Mouse (Mus musculus) kidney, postnatal 0 days (tissue): ENCODE results near the gene Sh3rf3. TPM values are rescaled to one million over a fixed set of nuclear protein-coding genes. Genes with fewer than 3 reads are reported as not detected.
A peak's percentile ranks its signal among the peaks of the same experiment; 100 is the strongest.

ENCODE experiments used
- ATAC-seq: fragments of 200-750 bp; cut with Nextera tagmentation; replicated peaks from 2 replicates; pipeline ENCODE4 v1.8.0; 2017; ENCODE audit warnings: low read depth, moderate number of reproducible peaks, moderate TSS enrichment, moderate library complexity; ENCODE audit not compliant: low FRiP score
- DNase-seq: peaks from one replicate; pipeline ENCODE4 v3.0.0-alpha.2; 2016; ENCODE audit warnings: low spot score
- H3K27ac ChIP-seq: fragments of 300-500 bp; sonication (generic); 2 replicates; pipeline ENCODE4 v1.5.1; 2014; ENCODE audit warnings: mild to moderate bottlenecking
- H3K27me3 ChIP-seq: fragments of 300-500 bp; sonication (generic); 2 replicates; pipeline ENCODE4 v1.6.1; 2014; ENCODE audit warnings: low read length, mixed read lengths; ENCODE audit not compliant: insufficient read depth
- H3K36me3 ChIP-seq: fragments of 300-500 bp; sonication (generic); 2 replicates; pipeline ENCODE4 v1.6.1; 2014; ENCODE audit warnings: low read length, mixed read lengths; ENCODE audit not compliant: insufficient read depth
- H3K4me1 ChIP-seq: fragments of 300-500 bp; sonication (generic); replicated peaks from 2 replicates; pipeline ENCODE4 v1.6.1; 2014; ENCODE audit warnings: antibody characterized with exemption, low read length, mixed read lengths; ENCODE audit not compliant: insufficient read depth
- H3K4me2 ChIP-seq: fragments of 300-500 bp; sonication (generic); 2 replicates; pipeline ENCODE4 v1.6.1; 2014; ENCODE audit warnings: mild to moderate bottlenecking, low read length, moderate library complexity, mixed read lengths
- H3K4me3 ChIP-seq: fragments of 300-500 bp; sonication (generic); replicated peaks from 2 replicates; pipeline ENCODE4 v1.5.1; 2014; ENCODE audit warnings: low read depth, low read length
- H3K9ac ChIP-seq: fragments of 300-500 bp; sonication (generic); 2 replicates; pipeline ENCODE4 v1.6.1; 2014; ENCODE audit warnings: low read depth, low read length
- H3K9me3 ChIP-seq: fragments of 300-500 bp; sonication (generic); replicated peaks from 2 replicates; pipeline ENCODE4 v1.6.1; 2016; ENCODE audit warnings: low read length, inconsistent platforms, mixed read lengths
- CTCF ChIP-seq: IDR thresholded peaks from 2 replicates; pipeline ENCODE4 v1.5.1; 2016; ENCODE audit warnings: antibody characterized with exemption, low read depth, mild to moderate bottlenecking, moderate library complexity
- WGBS: fragments of 180-500 bp; shearing (Covaris S2); extraction: QIAGEN DNeasy Blood & Tissue Kit; methylation state at CpG from one replicate; pipeline ENCODE4 v1.1.7; 2014; 5-methylcytosine and 5-hydroxymethylcytosine counted together
- polyA plus RNA-seq: library from polyadenylated mRNA; unstranded; fragments of >200 nt; fragmentation: Nextera tagmentation; extraction: Ambion mirVana; gene quantifications from 2 replicates; pipeline ENCODE4 v1.2.1, GENCODE M21; 2015

Gene Sh3rf3
- polyA plus RNA-seq, 1 experiment from 2014 or later = 0.70 TPM

DNA sequence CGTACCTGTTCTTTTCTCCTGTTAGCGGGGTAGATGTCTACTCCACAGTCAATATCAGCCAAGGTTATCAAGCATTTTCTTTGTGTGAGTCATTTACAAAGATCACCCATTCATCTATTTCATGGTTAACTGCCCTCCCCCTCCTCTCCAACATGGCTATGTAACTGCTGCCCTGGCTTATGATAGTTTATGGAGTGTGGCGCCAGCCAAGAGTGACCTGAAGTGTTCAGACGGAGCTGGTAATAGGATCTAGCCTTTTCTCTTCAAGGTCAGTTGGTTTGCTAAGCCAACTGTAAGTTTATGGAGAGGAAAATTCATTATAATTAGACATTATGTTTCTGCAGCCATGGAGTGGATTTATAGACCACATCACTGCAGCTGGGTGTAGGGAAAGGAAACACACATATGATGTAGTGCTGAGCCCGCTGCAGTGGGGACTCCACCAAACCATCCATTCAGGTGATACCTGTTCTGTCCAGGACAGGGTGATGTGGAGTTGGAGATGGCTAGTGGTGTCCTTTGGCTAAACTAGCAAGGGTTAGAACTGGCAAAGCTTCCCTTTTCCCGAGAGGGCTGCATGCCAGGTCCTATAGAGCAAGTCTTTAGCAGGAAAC lies 109.2 kb downstream of the Sh3rf3 start:
- DNase-seq (peak; percentile 87), ATAC-seq (peak; percentile 88)
- 44% methylated on average over 6 of the region's 6 CpGs for WGBS
- no peak for TF ChIP-seq CTCF
- H3K27ac ChIP-seq = peak overlapping the region; percentile 60; the same call in 1 of the 2 replicates
- H3K4me3 ChIP-seq = no peak overlapping the region
- 0 out of 2 replicates have a peak overlapping the region, but pooled peaks have one; percentile 18 for H3K4me2 ChIP-seq
- no peaks in the 10 kb centered on the region for H3K36me3 ChIP-seq
- H3K27me3 ChIP-seq = no peaks in the 10 kb centered on the region
- H3K9ac ChIP-seq = no peak overlapping the region
- H3K4me1 ChIP-seq = 0 out of 2 replicates have a peak, but pooled peaks cover 4% of the 10 kb centered on the region
- H3K9me3 ChIP-seq = no peaks in the 10 kb centered on the region

DNA sequence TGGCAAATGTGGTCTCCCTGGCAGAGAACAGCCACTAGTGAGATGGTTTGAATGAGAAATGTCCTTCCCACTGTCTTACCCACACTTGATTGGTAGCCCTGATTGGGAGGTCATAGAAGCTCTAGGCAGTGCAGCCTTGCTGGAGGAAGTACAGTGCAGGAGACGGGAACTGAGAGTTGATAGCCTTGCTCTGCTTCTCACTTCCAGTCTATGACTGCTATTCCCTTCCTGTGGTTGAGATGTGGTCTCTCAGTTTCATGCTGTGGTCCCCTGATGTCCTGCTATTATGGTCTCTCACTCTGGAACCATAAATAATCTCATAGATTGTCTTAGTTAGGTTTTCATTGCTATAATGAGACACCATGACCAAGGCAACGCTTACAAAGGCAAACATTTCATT lies 109.8 kb downstream of the Sh3rf3 start:
- no peaks in the 10 kb centered on the region for H3K27me3 ChIP-seq
- H3K9ac ChIP-seq = no peak overlapping the region
- no peak overlapping the region for H3K4me3 ChIP-seq
- DNase-seq = no peak
- H3K27ac ChIP-seq = no peak overlapping the region
- H3K4me1 ChIP-seq = 0 out of 2 replicates have a peak, but pooled peaks cover 4% of the 10 kb centered on the region
- WGBS = 65% methylated on average over 2 of the region's 2 CpGs
- no peaks in the 10 kb centered on the region for H3K36me3 ChIP-seq
- ATAC-seq = no peak
- H3K4me2 ChIP-seq = no peak overlapping the region
- TF ChIP-seq CTCF = no peak
- no peaks in the 10 kb centered on the region for H3K9me3 ChIP-seq

DNA sequence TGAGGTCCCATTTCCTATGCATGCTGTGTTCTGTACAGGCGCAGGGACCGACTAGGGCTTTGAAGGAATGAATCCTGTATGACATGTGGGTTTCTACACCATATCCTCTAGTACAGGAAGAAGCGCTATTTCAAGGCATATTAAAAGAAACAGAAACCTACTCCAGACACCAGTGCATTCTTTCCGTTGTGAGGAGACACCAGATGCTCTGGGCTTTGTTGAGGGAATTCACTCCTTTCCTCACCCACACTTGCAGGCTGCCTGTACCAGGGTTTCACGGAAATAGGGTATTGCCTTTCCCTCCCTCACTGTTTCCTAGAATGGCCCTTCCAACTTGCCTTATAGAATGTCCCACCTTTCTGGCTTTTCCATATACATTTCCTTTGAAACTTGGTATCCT lies 113.4 kb downstream of the Sh3rf3 start:
- ATAC-seq = no peak
- no peak for TF ChIP-seq CTCF
- H3K9me3 ChIP-seq = no peaks in the 10 kb centered on the region
- H3K4me2 ChIP-seq = no peak overlapping the region
- H3K27ac ChIP-seq = no peak overlapping the region
- H3K9ac ChIP-seq = no peak overlapping the region
- H3K4me3 ChIP-seq = no peak overlapping the region
- peaks cover 9% of the 10 kb centered on the region; the same call in 1 of the 2 replicates for H3K4me1 ChIP-seq
- 63% methylated on average over 5 of the region's 5 CpGs for WGBS
- H3K27me3 ChIP-seq = no peaks in the 10 kb centered on the region
- no peak for DNase-seq
- H3K36me3 ChIP-seq = no peaks in the 10 kb centered on the region

DNA sequence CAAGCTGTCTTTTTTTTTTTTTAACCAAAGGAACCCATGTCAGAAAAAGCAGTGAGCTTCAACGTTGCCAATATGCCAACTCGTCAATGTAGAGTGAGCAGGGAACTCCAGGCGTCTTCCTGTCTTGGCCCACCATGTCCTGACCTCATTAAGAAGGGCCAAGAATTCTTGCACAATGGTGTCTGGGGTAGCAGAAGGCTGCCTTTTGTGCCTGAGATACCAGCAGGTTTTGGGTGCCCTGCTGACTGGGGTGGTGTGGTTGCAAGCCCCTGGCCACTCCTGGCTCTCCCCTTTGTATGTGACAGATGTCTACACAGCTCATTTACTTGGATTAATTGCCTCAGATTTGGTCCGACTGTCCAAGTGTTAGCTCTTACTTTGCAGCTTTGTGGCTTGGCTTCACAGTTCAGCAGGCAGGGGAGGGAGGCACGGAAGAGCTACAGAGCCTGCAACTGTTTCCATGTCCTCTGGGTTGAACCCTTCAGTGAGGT lies 115.8 kb downstream of the Sh3rf3 start:
- no peak overlapping the region; the same call in 1 of the 2 replicates for H3K27ac ChIP-seq
- no peak for TF ChIP-seq CTCF
- peaks cover 6% of the 10 kb centered on the region; the same call in 1 of the 2 replicates for H3K4me1 ChIP-seq
- no peak overlapping the region for H3K4me2 ChIP-seq
- no peak overlapping the region for H3K4me3 ChIP-seq
- H3K36me3 ChIP-seq = no peaks in the 10 kb centered on the region
- 38% methylated on average over 5 of the region's 5 CpGs for WGBS
- H3K27me3 ChIP-seq = no peaks in the 10 kb centered on the region
- DNase-seq = peak; percentile 70
- H3K9me3 ChIP-seq = no peaks in the 10 kb centered on the region
- H3K9ac ChIP-seq = no peak overlapping the region
- ATAC-seq = peak; percentile 78

DNA sequence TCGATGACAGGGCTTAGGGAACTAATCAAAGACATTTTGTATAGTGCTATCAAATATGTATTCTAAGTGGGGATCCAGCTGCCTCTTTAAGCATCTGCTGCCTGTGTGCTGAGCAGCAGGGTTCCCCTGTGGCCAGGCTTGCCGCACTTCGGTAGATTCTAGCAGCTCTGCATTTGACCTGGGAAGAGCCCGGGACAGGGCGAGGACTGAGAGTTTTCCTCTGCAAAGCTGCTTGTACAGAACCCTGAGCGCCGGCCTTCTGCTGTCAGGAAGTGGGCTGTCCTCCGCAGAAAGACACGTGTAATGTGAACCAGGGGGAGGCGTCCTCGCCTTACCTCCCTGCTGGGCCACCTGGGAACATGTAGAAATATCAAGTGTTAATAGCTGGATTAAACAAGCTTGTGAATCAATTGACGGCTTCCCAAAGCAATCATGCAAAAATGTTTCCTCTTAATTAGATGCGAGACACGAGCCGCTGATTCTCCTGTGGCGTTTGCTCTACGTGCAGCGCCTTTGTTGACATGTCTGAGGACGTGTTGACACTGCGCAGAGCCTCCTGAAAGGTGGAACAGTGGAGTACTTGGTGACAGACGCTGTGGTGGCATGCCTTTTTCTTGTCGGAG lies 119.1 kb downstream of the Sh3rf3 start:
- 0 out of 2 replicates have a peak, but pooled peaks have one; percentile 37 for ATAC-seq
- TF ChIP-seq CTCF = no peak
- Histone ChIP-seq H3K27ac (no peak overlapping the region), H3K4me1 (peaks cover 6% of the 10 kb centered on the region; the same call in 1 of the 2 replicates), H3K9me3 (no peaks in the 10 kb centered on the region), H3K27me3 (no peaks in the 10 kb centered on the region), H3K36me3 (no peaks in the 10 kb centered on the region), H3K4me2 (peak overlapping the region; percentile 30), H3K9ac (no peak overlapping the region), H3K4me3 (no peak overlapping the region)
- peak; percentile 77 for DNase-seq
- WGBS = 18% methylated on average over 22 of the region's 22 CpGs

DNA sequence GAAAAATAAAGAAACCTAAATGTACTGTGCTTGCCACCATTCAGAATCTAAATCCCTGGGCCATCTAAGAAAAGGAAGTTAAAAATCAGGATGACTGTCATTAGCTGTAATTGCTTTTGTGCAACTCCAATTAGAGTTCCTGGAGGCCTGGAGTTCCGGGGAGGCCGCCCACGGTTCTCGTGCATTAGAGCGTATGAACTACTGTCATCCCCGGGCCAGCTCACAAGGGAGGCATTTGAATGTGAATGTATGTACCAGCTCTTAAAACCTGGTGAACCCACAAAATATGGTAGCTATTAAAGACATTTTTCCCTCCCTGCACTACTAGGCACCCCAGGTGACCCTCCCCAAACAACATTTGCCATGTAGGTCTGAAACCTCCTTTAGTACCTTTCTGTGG lies 122.4 kb downstream of the Sh3rf3 start:
- no peak overlapping the region for H3K4me3 ChIP-seq
- H3K9ac ChIP-seq = no peak overlapping the region
- no peak overlapping the region for H3K4me2 ChIP-seq
- no peaks in the 10 kb centered on the region; the same call in 1 of the 2 replicates for H3K4me1 ChIP-seq
- no peaks in the 10 kb centered on the region for H3K27me3 ChIP-seq
- DNase-seq (no peak), ATAC-seq (no peak)
- no peaks in the 10 kb centered on the region for H3K9me3 ChIP-seq
- no peak for TF ChIP-seq CTCF
- WGBS = 47% methylated on average over 6 of the region's 6 CpGs
- no peaks in the 10 kb centered on the region for H3K36me3 ChIP-seq
- H3K27ac ChIP-seq = no peak overlapping the region
